Mouse (Mus musculus): ENCODE measurements around the gene Ripor3. TPM values are rescaled to one million over a fixed set of nuclear protein-coding genes. Genes with fewer than 3 reads are reported as not detected.

Gene Ripor3
- polyA plus RNA-seq, 1 experiment from 2014 or later, result 0.98 TPM

- H3K4me2 ChIP-seq, result no peak overlapping the region
- H3K4me1 ChIP-seq (replicated peaks), result peaks cover 26% of the 10 kb centered on the region
- peak overlapping the region; percentile 41; the same call in 1 of the 2 replicates for H3K27ac ChIP-seq
- H3K4me3 ChIP-seq (replicated peaks), result no peak overlapping the region
- no peaks in the 10 kb centered on the region for H3K27me3 ChIP-seq
- H3K9me3 ChIP-seq, result peaks cover 8% of the 10 kb centered on the region; the same call in 1 of the 2 replicates
- no peak for ATAC-seq (ENCODE audit: insufficient number of reproducible peaks, insufficient read depth, low FRiP score, low TSS enrichment, low read depth)
- H3K9ac ChIP-seq (replicated peaks), result no peak overlapping the region; the same call in 1 of the 2 replicates
- no peaks in the 10 kb centered on the region for H3K36me3 ChIP-seq
- WGBS, result 62% methylated on average over 3 of the region's 3 CpGs
Observed at GRCm38 (mm10) chr2:168005005-168005404, 5.4 kb downstream of the Ripor3 start.

- peaks cover 23% of the 10 kb centered on the region for H3K4me1 ChIP-seq (replicated peaks)
- H3K9me3 ChIP-seq, result peaks cover 9% of the 10 kb centered on the region; the same call in 1 of the 2 replicates
- no peak overlapping the region for H3K4me3 ChIP-seq (replicated peaks)
- H3K36me3 ChIP-seq, result no peaks in the 10 kb centered on the region
- no peak overlapping the region for H3K9ac ChIP-seq (replicated peaks)
- H3K27me3 ChIP-seq, result no peaks in the 10 kb centered on the region
- H3K4me2 ChIP-seq, result no peak overlapping the region
- no peak overlapping the region for H3K27ac ChIP-seq
- ATAC-seq (ENCODE audit: insufficient number of reproducible peaks, insufficient read depth, low FRiP score, low TSS enrichment, low read depth), result no peak
- WGBS, result 57% methylated on average over 2 of the region's 2 CpGs
Observed at GRCm38 (mm10) chr2:168004369-168004768, 6.0 kb downstream of the Ripor3 start.

GRCm38 (mm10) chr2:168003431-168003830 is 7.0 kb downstream of the Ripor3 start:
- H3K27ac ChIP-seq, result peak overlapping the region; percentile 8; the same call in 1 of the 2 replicates

GRCm38 (mm10) chr2:168002884-168003283 is 7.5 kb downstream of the Ripor3 start:
- Histone ChIP-seq H3K27me3 (no peaks in the 10 kb centered on the region), H3K9ac (replicated peaks) (no peak overlapping the region), H3K9me3 (peaks cover 9% of the 10 kb centered on the region; the same call in 1 of the 2 replicates), H3K4me2 (no peak overlapping the region), H3K36me3 (no peaks in the 10 kb centered on the region), H3K4me1 (replicated peaks) (peaks cover 19% of the 10 kb centered on the region), H3K27ac (no peak overlapping the region; the same call in 1 of the 2 replicates), H3K4me3 (replicated peaks) (no peak overlapping the region)
- no peak for ATAC-seq (ENCODE audit: insufficient number of reproducible peaks, insufficient read depth, low FRiP score, low TSS enrichment, low read depth)
- 67% methylated on average over 2 of the region's 2 CpGs for WGBS

More at GRCm38 (mm10) chr2:168003431-168003830, 7.0 kb downstream of the Ripor3 start:
- H3K4me2 ChIP-seq, result no peak overlapping the region
- no peaks in the 10 kb centered on the region for H3K27me3 ChIP-seq
- 0 out of 2 replicates have a peak, but pooled peaks have one; percentile 27 for ATAC-seq (ENCODE audit: insufficient number of reproducible peaks, insufficient read depth, low FRiP score, low TSS enrichment, low read depth)
- peaks cover 9% of the 10 kb centered on the region; the same call in 1 of the 2 replicates for H3K9me3 ChIP-seq
- H3K36me3 ChIP-seq, result no peaks in the 10 kb centered on the region
- no peak overlapping the region for H3K9ac ChIP-seq (replicated peaks)
- no peak overlapping the region for H3K4me3 ChIP-seq (replicated peaks)
- WGBS, result 42% methylated on average over 12 of the region's 12 CpGs
- H3K4me1 ChIP-seq (replicated peaks), result peaks cover 23% of the 10 kb centered on the region

- Histone ChIP-seq H3K36me3 (no peaks in the 10 kb centered on the region), H3K4me1 (replicated peaks) (peaks cover 19% of the 10 kb centered on the region), H3K4me3 (replicated peaks) (no peak overlapping the region), H3K27me3 (no peaks in the 10 kb centered on the region), H3K27ac (no peak overlapping the region), H3K4me2 (no peak overlapping the region), H3K9ac (replicated peaks) (no peak overlapping the region), H3K9me3 (peaks cover 9% of the 10 kb centered on the region; the same call in 1 of the 2 replicates)
- WGBS, result 60% methylated on average over 4 of the region's 4 CpGs
- ATAC-seq (ENCODE audit: insufficient number of reproducible peaks, insufficient read depth, low FRiP score, low TSS enrichment, low read depth), result no peak
Observed at GRCm38 (mm10) chr2:168002188-168002587, 8.2 kb downstream of the Ripor3 start.

- no peak for ATAC-seq (ENCODE audit: insufficient number of reproducible peaks, insufficient read depth, low FRiP score, low TSS enrichment, low read depth)
- WGBS, result 72% methylated on average over 3 of the region's 3 CpGs
Observed at GRCm38 (mm10) chr2:167999145-167999743, 11.2 kb downstream of the Ripor3 start.

GRCm38 (mm10) chr2:167997562-167997961 is 12.9 kb downstream of the Ripor3 start:
- no peak overlapping the region for H3K4me2 ChIP-seq
- 0 out of 2 replicates have a peak, but pooled peaks cover 3% of the 10 kb centered on the region for H3K4me1 ChIP-seq (replicated peaks)
- peaks cover 9% of the 10 kb centered on the region; the same call in 1 of the 2 replicates for H3K9me3 ChIP-seq
- no peak overlapping the region for H3K9ac ChIP-seq (replicated peaks)
- no peak overlapping the region for H3K4me3 ChIP-seq (replicated peaks)
- no peaks in the 10 kb centered on the region for H3K36me3 ChIP-seq
- no peak for ATAC-seq (ENCODE audit: insufficient number of reproducible peaks, insufficient read depth, low FRiP score, low TSS enrichment, low read depth)
- no peak overlapping the region for H3K27ac ChIP-seq
- 70% methylated on average over 3 of the region's 3 CpGs for WGBS
- peaks cover 4% of the 10 kb centered on the region for H3K27me3 ChIP-seq

More at GRCm38 (mm10) chr2:167999145-167999743, 11.2 kb downstream of the Ripor3 start:
- Histone ChIP-seq H3K27me3 (peaks cover 4% of the 10 kb centered on the region), H3K9me3 (peaks cover 9% of the 10 kb centered on the region; the same call in 1 of the 2 replicates), H3K4me1 (replicated peaks) (peaks cover 15% of the 10 kb centered on the region), H3K9ac (replicated peaks) (no peak overlapping the region), H3K36me3 (no peaks in the 10 kb centered on the region), H3K4me2 (no peak overlapping the region), H3K4me3 (replicated peaks) (no peak overlapping the region), H3K27ac (no peak overlapping the region)

GRCm38 (mm10) chr2:167996672-167997215 is 13.7 kb downstream of the Ripor3 start:
- WGBS, result 57% methylated on average over 8 of the region's 8 CpGs
- no peak overlapping the region for H3K4me3 ChIP-seq (replicated peaks)
- no peak for ATAC-seq (ENCODE audit: insufficient number of reproducible peaks, insufficient read depth, low FRiP score, low TSS enrichment, low read depth)
- H3K36me3 ChIP-seq, result no peaks in the 10 kb centered on the region
- H3K4me2 ChIP-seq, result no peak overlapping the region
- H3K27me3 ChIP-seq, result peaks cover 4% of the 10 kb centered on the region
- no peak overlapping the region for H3K27ac ChIP-seq
- 0 out of 2 replicates have a peak, but pooled peaks cover 3% of the 10 kb centered on the region for H3K4me1 ChIP-seq (replicated peaks)
- H3K9ac ChIP-seq (replicated peaks), result no peak overlapping the region
- peaks cover 9% of the 10 kb centered on the region; the same call in 1 of the 2 replicates for H3K9me3 ChIP-seq

- Histone ChIP-seq H3K9ac (replicated peaks) (no peak overlapping the region), H3K4me1 (replicated peaks) (0 out of 2 replicates have a peak, but pooled peaks cover 3% of the 10 kb centered on the region), H3K27me3 (peaks cover 4% of the 10 kb centered on the region), H3K27ac (no peak overlapping the region), H3K4me3 (replicated peaks) (no peak overlapping the region), H3K9me3 (peaks cover 9% of the 10 kb centered on the region; the same call in 1 of the 2 replicates), H3K36me3 (no peaks in the 10 kb centered on the region), H3K4me2 (no peak overlapping the region)
- no peak for ATAC-seq (ENCODE audit: insufficient number of reproducible peaks, insufficient read depth, low FRiP score, low TSS enrichment, low read depth)
- WGBS, result 61% methylated on average over 19 of the region's 19 CpGs
Observed at GRCm38 (mm10) chr2:167995870-167996635, 14.4 kb downstream of the Ripor3 start.

GRCm38 (mm10) chr2:167993260-167993659 is 17.2 kb downstream of the Ripor3 start:
- Histone ChIP-seq H3K27me3 (peaks cover 7% of the 10 kb centered on the region), H3K4me1 (replicated peaks) (peaks cover 17% of the 10 kb centered on the region), H3K9me3 (no peaks in the 10 kb centered on the region), H3K36me3 (no peaks in the 10 kb centered on the region), H3K4me3 (replicated peaks) (no peak overlapping the region), H3K27ac (no peak overlapping the region), H3K9ac (replicated peaks) (no peak overlapping the region), H3K4me2 (no peak overlapping the region)
- 62% methylated on average over 13 of the region's 13 CpGs for WGBS
- ATAC-seq (ENCODE audit: insufficient number of reproducible peaks, insufficient read depth, low FRiP score, low TSS enrichment, low read depth), result no peak

- Histone ChIP-seq H3K36me3 (no peaks in the 10 kb centered on the region), H3K9ac (replicated peaks) (peak overlapping the region; percentile 12; the same call in 1 of the 2 replicates), H3K27ac (no peak overlapping the region), H3K9me3 (no peaks in the 10 kb centered on the region), H3K4me2 (no peak overlapping the region), H3K4me1 (replicated peaks) (peaks cover 30% of the 10 kb centered on the region), H3K4me3 (replicated peaks) (no peak overlapping the region), H3K27me3 (peaks cover 19% of the 10 kb centered on the region)
- WGBS, result 77% methylated on average over 14 of the region's 14 CpGs
- ATAC-seq (ENCODE audit: insufficient number of reproducible peaks, insufficient read depth, low FRiP score, low TSS enrichment, low read depth), result no peak
Observed at GRCm38 (mm10) chr2:167989310-167989709, 21.1 kb downstream of the Ripor3 start.
